Mouse (Mus musculus): Measurements from ENCODE around the gene Lrmp. TPM values are rescaled to one million over a fixed set of nuclear protein-coding genes. Genes with fewer than 3 reads are reported as not detected.

Lrmp gene
- total and polyA plus RNA-seq, 3 experiments = 64.3 to 70.1 TPM; not detected in 1

DNA sequence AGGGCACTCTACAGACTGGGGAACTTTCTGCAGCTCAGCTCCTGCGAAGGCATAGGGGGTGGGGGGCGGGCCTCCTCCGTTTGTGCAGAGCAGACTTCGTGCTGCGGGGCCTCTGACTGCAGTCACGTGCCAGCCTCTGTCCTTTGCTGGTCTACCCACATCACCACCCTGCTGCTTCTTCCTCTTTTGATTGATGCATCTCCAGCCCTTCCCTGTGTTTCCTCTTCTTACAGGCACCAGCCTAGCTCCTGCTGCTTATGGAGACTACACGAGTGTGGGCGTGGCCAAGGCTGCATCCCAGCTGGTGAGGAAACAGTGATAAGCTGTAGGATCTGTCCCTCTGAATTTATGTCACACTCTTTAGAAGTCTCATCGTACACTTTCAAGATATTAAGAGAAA lies 33.6 kb downstream of the Lrmp start (continued):
- TF ChIP-seq GATA1 (IDR thresholded peaks at IDR 0.05; ENCODE audit: low read depth, low read length) = peak; percentile 48

- Histone ChIP-seq H3K4me3 (ENCODE audit: control insufficient read depth in 1 of 2, insufficient read depth in 1 of 2, low read depth in 2 of 2, low read length in 2 of 2) (no peak overlapping the region), H3K9ac (ENCODE audit: control insufficient read depth, low read depth, low read length, poor library complexity, severe bottlenecking) (no peak overlapping the region), H3K79me2 (ENCODE audit: control insufficient read depth, insufficient read depth, low read length, poor library complexity) (no peaks in the 10 kb centered on the region), H3K36me3 (ENCODE audit: control insufficient read depth in 1 of 2, insufficient read depth in 2 of 2, low read length in 2 of 2) (peaks cover 0 to 8% of the 10 kb centered on the region in 2 experiments; a peak in 2 of 4 replicates), H3K27ac (ENCODE audit: control insufficient read depth, low read depth, low read length) (no peak overlapping the region), H3K9me3 (replicated peaks; ENCODE audit: insufficient read depth, low read length) (no peaks in the 10 kb centered on the region), H3K4me1 (ENCODE audit: control insufficient read depth in 1 of 2, insufficient read depth in 2 of 2, low read length in 2 of 2) (no peaks in the 10 kb centered on the region), H3K27me3 (ENCODE audit: control insufficient read depth in 1 of 2, insufficient read depth in 2 of 2, low read length in 2 of 2) (no peaks in the 10 kb centered on the region)
- TF ChIP-seq ZNF384 (IDR thresholded peaks at IDR 0.05; ENCODE audit: low read depth, low read length) (no peak), MAFK (IDR thresholded peaks at IDR 0.05; ENCODE audit: borderline replicate concordance, low read depth, low read length) (no peak), CHD1 (IDR thresholded peaks at IDR 0.05; ENCODE audit: low read depth, low read length) (no peak), MAZ (IDR thresholded peaks at IDR 0.05; ENCODE audit: low read depth, low read length) (no peak), ELF1 (IDR thresholded peaks at IDR 0.05; ENCODE audit: low read depth, low read length) (no peak), BHLHE40 (IDR thresholded peaks at IDR 0.05; ENCODE audit: borderline replicate concordance, low read depth, low read length) (no peak), CHD2 (IDR thresholded peaks at IDR 0.05; ENCODE audit: low read length) (no peak), SIN3A (IDR thresholded peaks at IDR 0.05; ENCODE audit: low read length) (no peak), KAT2A (conservative IDR thresholded peaks at IDR 0.05; ENCODE audit: low read depth, low read length) (no peak), TAL1 (IDR thresholded peaks at IDR 0.05; ENCODE audit: low read length) (no peak), POLR2AphosphoS2 (IDR thresholded peaks at IDR 0.05; ENCODE audit: low read length) (no peak), MXI1 (IDR thresholded peaks at IDR 0.05; ENCODE audit: low read depth, low read length) (no peak), HCFC1 (IDR thresholded peaks at IDR 0.05; ENCODE audit: low read depth, low read length) (no peak), RAD21 (IDR thresholded peaks at IDR 0.05; ENCODE audit: low read depth, low read length) (no peak), CTCF (IDR thresholded peaks at IDR 0.05 in 2 of 3, conservative IDR thresholded peaks at IDR 0.05 in 1 of 3; ENCODE audit: control insufficient read depth in 1 of 3, insufficient read depth in 1 of 3, low read depth in 2 of 3, low read length in 3 of 3, poor library complexity in 1 of 3, severe bottlenecking in 1 of 3) (no peak), ZMIZ1 (IDR thresholded peaks at IDR 0.05; ENCODE audit: low read depth, low read length) (no peak), USF1 (IDR thresholded peaks at IDR 0.05; ENCODE audit: low read depth, low read length) (no peak)
- DNase-seq (ENCODE audit: low read depth, low spot score) = no peak
Measured at GRCm38 (mm10) chr6:145158619-145159018, 43.2 kb downstream of the Lrmp start.

DNA sequence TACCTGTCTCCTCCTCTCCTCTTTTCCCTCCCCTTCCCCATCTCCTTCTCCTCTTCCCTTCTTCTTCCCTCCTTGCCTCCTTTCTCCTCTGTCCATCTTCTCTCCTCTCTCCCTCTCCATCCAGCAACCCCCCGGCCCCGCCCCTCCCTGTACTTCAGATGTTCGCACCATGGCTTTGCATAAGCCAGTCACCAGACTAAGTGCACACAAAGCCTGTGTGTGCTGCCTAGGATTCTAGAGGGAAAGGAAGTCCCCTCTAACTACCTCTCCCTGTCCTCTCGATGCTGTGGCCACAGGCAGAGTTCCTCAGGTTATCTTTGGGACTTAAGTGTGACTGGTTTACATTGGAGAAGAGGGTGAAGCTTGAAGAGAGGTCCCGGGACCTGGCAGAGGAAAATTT lies 45.1 kb downstream of the Lrmp start:
- TF ChIP-seq POLR2AphosphoS2 (IDR thresholded peaks at IDR 0.05; ENCODE audit: low read length) (no peak), MAFK (IDR thresholded peaks at IDR 0.05; ENCODE audit: borderline replicate concordance, low read depth, low read length) (no peak), GABPA (IDR thresholded peaks at IDR 0.05; ENCODE audit: low read depth, low read length) (no peak), CHD1 (IDR thresholded peaks at IDR 0.05; ENCODE audit: low read depth, low read length) (no peak), CHD2 (IDR thresholded peaks at IDR 0.05; ENCODE audit: low read length) (no peak), UBTF (IDR thresholded peaks at IDR 0.05; ENCODE audit: borderline replicate concordance, insufficient read depth, low read depth, low read length) (no peak), MYC (IDR thresholded peaks at IDR 0.05; ENCODE audit: low read depth, low read length) (no peak), ELF1 (IDR thresholded peaks at IDR 0.05; ENCODE audit: low read depth, low read length) (no peak), ZMIZ1 (IDR thresholded peaks at IDR 0.05; ENCODE audit: low read depth, low read length) (no peak), GATA1 (IDR thresholded peaks at IDR 0.05; ENCODE audit: low read depth, low read length) (no peak), ETS1 (IDR thresholded peaks at IDR 0.05; ENCODE audit: low read depth, low read length) (no peak), ZNF384 (IDR thresholded peaks at IDR 0.05; ENCODE audit: low read depth, low read length) (no peak), MXI1 (IDR thresholded peaks at IDR 0.05; ENCODE audit: low read depth, low read length) (no peak)
- H3K27ac ChIP-seq (ENCODE audit: control insufficient read depth, low read depth, low read length) = no peak overlapping the region
- no peaks in the 10 kb centered on the region for H3K79me2 ChIP-seq (ENCODE audit: control insufficient read depth, insufficient read depth, low read length, poor library complexity)
- no peak overlapping the region for H3K4me3 ChIP-seq (ENCODE audit: control insufficient read depth in 1 of 2, insufficient read depth in 1 of 2, low read depth in 2 of 2, low read length in 2 of 2)
- no peak for DNase-seq (ENCODE audit: low read depth, low spot score)
- no peak overlapping the region for H3K9ac ChIP-seq (ENCODE audit: control insufficient read depth, low read depth, low read length, poor library complexity, severe bottlenecking)
- H3K9me3 ChIP-seq (replicated peaks; ENCODE audit: insufficient read depth, low read length) = no peaks in the 10 kb centered on the region
- no peaks in the 10 kb centered on the region for H3K4me1 ChIP-seq (ENCODE audit: control insufficient read depth in 1 of 2, insufficient read depth in 2 of 2, low read length in 2 of 2)
- peaks cover 0 to 9% of the 10 kb centered on the region in 2 experiments; a peak in 2 of 4 replicates for H3K36me3 ChIP-seq (ENCODE audit: control insufficient read depth in 1 of 2, insufficient read depth in 2 of 2, low read length in 2 of 2)
- H3K27me3 ChIP-seq (ENCODE audit: control insufficient read depth in 1 of 2, insufficient read depth in 2 of 2, low read length in 2 of 2) = no peaks in the 10 kb centered on the region

All from MEL (cell line).